Mouse (Mus musculus): ENCODE measurements around the gene Efcab3. TPM values are rescaled to one million over a fixed set of nuclear protein-coding genes. Genes with fewer than 3 reads are reported as not detected.

Gene Efcab3
- total RNA-seq (2012; rRNA removed) (not detected in 2 replicates), polyA plus RNA-seq (2012; ENCODE audit: insufficient read depth in 1 of 2, insufficient read length in 2 of 2, low read depth in 1 of 2, low replicate concordance in 2 of 2, missing spikeins in 1 of 2) (not detected)

DNA sequence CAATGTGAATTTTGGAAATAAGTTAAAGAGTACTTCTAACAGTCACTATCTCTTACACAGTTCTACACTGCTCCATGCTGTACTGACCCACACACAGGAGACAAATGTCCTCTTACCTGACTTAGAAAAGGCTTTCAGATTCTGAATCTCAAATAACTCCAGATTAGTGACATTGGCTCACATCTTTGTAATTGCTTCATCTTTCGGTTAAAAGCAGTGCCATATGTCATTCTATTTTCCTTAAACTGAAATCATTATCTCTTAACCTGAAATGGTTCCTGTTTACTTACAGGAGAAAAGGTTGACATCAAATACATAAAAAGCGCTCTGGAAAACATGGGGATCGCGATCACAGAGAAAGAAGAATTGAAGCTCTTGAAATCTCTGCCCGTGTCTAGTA, at the start of gene Efcab3:
Gene Efcab3, plus strand, starts transcription at position 301 of the 400 bp plus-strand sequence.
- Histone ChIP-seq H3K4me1 (ENCODE audit: control insufficient read depth in 1 of 2, insufficient read depth in 2 of 2, low read length in 2 of 2) (no peaks in the 10 kb centered on the region), H3K4me3 (ENCODE audit: control insufficient read depth in 1 of 2, insufficient read depth in 1 of 2, low read depth in 2 of 2, low read length in 2 of 2) (no peak within 1 kb of the TSS), H3K9ac (ENCODE audit: control insufficient read depth, low read depth, low read length, poor library complexity, severe bottlenecking) (no peak within 1 kb of the TSS), H3K36me3 (ENCODE audit: control insufficient read depth in 1 of 2, insufficient read depth in 2 of 2, low read length in 2 of 2) (no peaks in the 10 kb centered on the region), H3K27me3 (ENCODE audit: control insufficient read depth in 1 of 2, insufficient read depth in 2 of 2, low read length in 2 of 2) (peaks cover 5 to 8% of the 10 kb centered on the region in 2 experiments; a peak in 3 of 4 replicates), H3K27ac (ENCODE audit: control insufficient read depth, low read depth, low read length) (no peak within 1 kb of the TSS), H3K9me3 (replicated peaks; ENCODE audit: insufficient read depth, low read length) (no peaks in the 10 kb centered on the region), H3K79me2 (ENCODE audit: control insufficient read depth, insufficient read depth, low read length, poor library complexity) (no peaks in the 10 kb centered on the region)
- TF ChIP-seq MAZ (IDR thresholded peaks at IDR 0.05; ENCODE audit: low read depth, low read length) (no peak), EP300 (IDR thresholded peaks at IDR 0.05; ENCODE audit: low read depth in 1 of 2, low read length in 2 of 2) (no peak), ZNF384 (IDR thresholded peaks at IDR 0.05; ENCODE audit: low read depth, low read length) (no peak), TBP (IDR thresholded peaks at IDR 0.05; ENCODE audit: low read depth, low read length) (no peak), POLR2AphosphoS5 (IDR thresholded peaks at IDR 0.05; ENCODE audit: borderline replicate concordance, low read depth, low read length) (no peak), SMC3 (IDR thresholded peaks at IDR 0.05; ENCODE audit: low read depth, low read length) (no peak), CHD2 (IDR thresholded peaks at IDR 0.05; ENCODE audit: low read length) (no peak), USF2 (IDR thresholded peaks at IDR 0.05; ENCODE audit: borderline replicate concordance in 1 of 2, insufficient read depth in 1 of 2, low read depth in 1 of 2, low read length in 2 of 2) (no peak), ELF1 (IDR thresholded peaks at IDR 0.05; ENCODE audit: low read depth, low read length) (no peak), ZKSCAN1 (IDR thresholded peaks at IDR 0.05; ENCODE audit: low read depth, low read length) (no peak), UBTF (IDR thresholded peaks at IDR 0.05; ENCODE audit: borderline replicate concordance, insufficient read depth, low read depth, low read length) (no peak), ZMIZ1 (IDR thresholded peaks at IDR 0.05; ENCODE audit: low read depth, low read length) (no peak), JUND (IDR thresholded peaks at IDR 0.05; ENCODE audit: low read depth, low read length) (no peak), POLR2A (IDR thresholded peaks at IDR 0.05; ENCODE audit: control insufficient read depth in 1 of 2, insufficient read depth in 1 of 2, low read depth in 1 of 2, low read length in 2 of 2, poor library complexity in 1 of 2) (no peak), MYB (IDR thresholded peaks at IDR 0.05; ENCODE audit: low read depth, low read length) (no peak), CTCF (IDR thresholded peaks at IDR 0.05 in 2 of 3, conservative IDR thresholded peaks at IDR 0.05 in 1 of 3; ENCODE audit: control insufficient read depth in 1 of 3, insufficient read depth in 1 of 3, low read depth in 2 of 3, low read length in 3 of 3, poor library complexity in 1 of 3, severe bottlenecking in 1 of 3) (no peak), NRF1 (IDR thresholded peaks at IDR 0.05; ENCODE audit: insufficient read depth, low read depth, low read length, poor library complexity, severe bottlenecking) (no peak), ZC3H11A (IDR thresholded peaks at IDR 0.05; ENCODE audit: low read depth, low read length) (no peak)
- no peak for DNase-seq (ENCODE audit: low read depth, low spot score)

DNA sequence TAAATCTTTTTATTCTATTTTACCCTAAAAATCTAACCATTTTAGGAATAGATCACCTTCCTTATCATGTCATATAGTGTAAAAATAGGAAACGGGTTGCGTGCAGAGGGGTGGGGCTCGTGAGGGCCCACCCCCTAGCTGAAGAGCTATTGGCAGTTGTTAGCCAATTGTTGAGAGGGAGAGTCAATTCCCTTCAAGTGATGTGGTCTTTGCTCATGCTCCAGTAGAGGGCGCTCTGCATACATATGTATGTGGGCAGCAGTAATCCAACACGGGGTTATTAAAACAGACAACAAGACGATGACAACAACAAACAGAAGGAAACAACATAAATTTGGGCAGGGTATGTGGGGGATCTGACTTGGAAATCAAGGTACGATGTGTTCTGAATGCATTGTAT, 42.3 kb upstream of the Efcab3 start:
- H3K9me3 ChIP-seq (replicated peaks; ENCODE audit: insufficient read depth, low read length) = no peaks in the 10 kb centered on the region
- H3K27ac ChIP-seq (ENCODE audit: control insufficient read depth, low read depth, low read length) = no peak overlapping the region
- TF ChIP-seq SIN3A (IDR thresholded peaks at IDR 0.05; ENCODE audit: low read length) = no peak
- TF ChIP-seq ZKSCAN1 (IDR thresholded peaks at IDR 0.05; ENCODE audit: low read depth, low read length) = no peak
- no peak for TF ChIP-seq POLR2A (IDR thresholded peaks at IDR 0.05; ENCODE audit: control insufficient read depth in 1 of 2, insufficient read depth in 1 of 2, low read depth in 1 of 2, low read length in 2 of 2, poor library complexity in 1 of 2)
- no peak for TF ChIP-seq TBP (IDR thresholded peaks at IDR 0.05; ENCODE audit: low read depth, low read length)
- no peak for TF ChIP-seq NRF1 (IDR thresholded peaks at IDR 0.05; ENCODE audit: insufficient read depth, low read depth, low read length, poor library complexity, severe bottlenecking)
- no peak for TF ChIP-seq ETS1 (IDR thresholded peaks at IDR 0.05; ENCODE audit: low read depth, low read length)
- no peak for TF ChIP-seq USF2 (IDR thresholded peaks at IDR 0.05; ENCODE audit: borderline replicate concordance in 1 of 2, insufficient read depth in 1 of 2, low read depth in 1 of 2, low read length in 2 of 2)
- peak; percentile 57 to 75 (median 68) for TF ChIP-seq CTCF (IDR thresholded peaks at IDR 0.05 in 2 of 3, conservative IDR thresholded peaks at IDR 0.05 in 1 of 3; ENCODE audit: control insufficient read depth in 1 of 3, insufficient read depth in 1 of 3, low read depth in 2 of 3, low read length in 3 of 3, poor library complexity in 1 of 3, severe bottlenecking in 1 of 3)
- no peak for TF ChIP-seq GATA1 (IDR thresholded peaks at IDR 0.05; ENCODE audit: low read depth, low read length)
- TF ChIP-seq CHD2 (IDR thresholded peaks at IDR 0.05; ENCODE audit: low read length) = no peak
- no peak for TF ChIP-seq MAFK (IDR thresholded peaks at IDR 0.05; ENCODE audit: borderline replicate concordance, low read depth, low read length)
- no peak for TF ChIP-seq RCOR1 (IDR thresholded peaks at IDR 0.05; ENCODE audit: low read depth, low read length)
- no peak for TF ChIP-seq UBTF (IDR thresholded peaks at IDR 0.05; ENCODE audit: borderline replicate concordance, insufficient read depth, low read depth, low read length)
- TF ChIP-seq SMC3 (IDR thresholded peaks at IDR 0.05; ENCODE audit: low read depth, low read length) = peak; percentile 34; the same call in 1 of the 2 replicates
- TF ChIP-seq E2F4 (IDR thresholded peaks at IDR 0.05; ENCODE audit: borderline replicate concordance, low read depth, low read length) = no peak
- TF ChIP-seq TAL1 (IDR thresholded peaks at IDR 0.05; ENCODE audit: low read length) = no peak
- TF ChIP-seq GABPA (IDR thresholded peaks at IDR 0.05; ENCODE audit: low read depth, low read length) = no peak
- TF ChIP-seq RAD21 (IDR thresholded peaks at IDR 0.05; ENCODE audit: low read depth, low read length) = peak; percentile 51
- no peak for TF ChIP-seq JUND (IDR thresholded peaks at IDR 0.05; ENCODE audit: low read depth, low read length)
- TF ChIP-seq POLR2AphosphoS5 (IDR thresholded peaks at IDR 0.05; ENCODE audit: borderline replicate concordance, low read depth, low read length) = no peak
- H3K27me3 ChIP-seq (ENCODE audit: control insufficient read depth in 1 of 2, insufficient read depth in 2 of 2, low read length in 2 of 2) = peaks cover 2 to 6% of the 10 kb centered on the region in 2 experiments; a peak in 2 of 4 replicates
- H3K79me2 ChIP-seq (ENCODE audit: control insufficient read depth, insufficient read depth, low read length, poor library complexity) = no peaks in the 10 kb centered on the region
- DNase-seq (ENCODE audit: low read depth, low spot score) = peak; percentile 85
- H3K4me1 ChIP-seq (ENCODE audit: control insufficient read depth in 1 of 2, insufficient read depth in 2 of 2, low read length in 2 of 2) = peaks cover 0 to 5% of the 10 kb centered on the region in 2 experiments; a peak in 2 of 4 replicates
- no peaks in the 10 kb centered on the region for H3K36me3 ChIP-seq (ENCODE audit: control insufficient read depth in 1 of 2, insufficient read depth in 2 of 2, low read length in 2 of 2)
- H3K4me3 ChIP-seq (ENCODE audit: control insufficient read depth in 1 of 2, insufficient read depth in 1 of 2, low read depth in 2 of 2, low read length in 2 of 2) = no peak overlapping the region
- H3K9ac ChIP-seq (ENCODE audit: control insufficient read depth, low read depth, low read length, poor library complexity, severe bottlenecking) = no peak overlapping the region
